Mouse (Mus musculus): ENCODE measurements at regions not wholly inside any gene's neighbourhood (a gene's known extent, or its start where the extent isn't known, plus 50 kb on each side); places are given as distances from the start of the nearest gene placed in this dataset.

GRCm38 (mm10) chr8:92540636-92541035, 133.5 kb upstream of the Irx6 start:
- no peak for TF ChIP-seq CTCF (IDR thresholded peaks at IDR 0.05; ENCODE audit: insufficient read depth, low read depth, low read length)
- no peak for TF ChIP-seq POLR2A (IDR thresholded peaks at IDR 0.05; ENCODE audit: insufficient read depth, low read depth, low read length)

Data from olfactory bulb, adult 2 months (tissue).